Mouse (Mus musculus) layer of hippocampus, postnatal 25 days (tissue): ENCODE results near the gene Vgll4. TPM values are rescaled to one million over a fixed set of nuclear protein-coding genes. Genes with fewer than 3 reads are reported as not detected.

Experiments
- DNase-seq, 2 experiments: peaks; one replicate each; pipeline ENCODE4 v3.0.0; 2022; ENCODE audit warnings: mixed read lengths in 2 of 2, low spot score in 1 of 2; ENCODE audit errors: extremely low spot score in 1 of 2
- total RNA-seq, 2 experiments: library from RNA; stranded (reverse); gene quantifications; 2 replicates each; pipeline ENCODE4 v1.2.3; 2021

Vgll4 gene
- total RNA-seq, 2 experiments from 2014 or later: 43.2 to 48.7 TPM

DNA sequence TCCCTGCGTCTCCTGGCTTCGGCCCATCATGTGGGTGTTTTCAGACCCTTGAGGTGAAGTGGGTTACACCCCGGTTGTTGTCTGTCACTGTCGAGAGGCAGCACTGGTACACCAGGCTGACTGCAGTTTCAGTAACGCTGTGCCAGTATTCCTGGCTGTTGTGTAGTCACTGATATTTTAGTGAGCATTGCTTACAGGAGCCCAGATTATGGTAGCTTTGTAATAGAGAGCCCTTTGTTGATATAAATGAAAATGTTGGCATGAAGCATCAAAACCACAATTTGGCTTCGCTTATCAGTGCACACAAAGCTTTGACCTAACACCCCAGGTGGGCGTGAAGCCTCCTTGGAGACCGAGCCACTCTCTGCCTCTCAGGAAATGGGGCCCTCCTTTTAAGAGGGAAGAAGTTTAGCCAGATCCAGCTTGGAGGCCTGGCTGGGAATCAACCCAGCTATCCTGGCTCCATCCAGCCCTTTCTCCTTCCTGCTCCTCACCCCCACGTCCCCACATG lies 149.8 kb downstream of the Vgll4 start:
- DNase-seq: no peak

DNA sequence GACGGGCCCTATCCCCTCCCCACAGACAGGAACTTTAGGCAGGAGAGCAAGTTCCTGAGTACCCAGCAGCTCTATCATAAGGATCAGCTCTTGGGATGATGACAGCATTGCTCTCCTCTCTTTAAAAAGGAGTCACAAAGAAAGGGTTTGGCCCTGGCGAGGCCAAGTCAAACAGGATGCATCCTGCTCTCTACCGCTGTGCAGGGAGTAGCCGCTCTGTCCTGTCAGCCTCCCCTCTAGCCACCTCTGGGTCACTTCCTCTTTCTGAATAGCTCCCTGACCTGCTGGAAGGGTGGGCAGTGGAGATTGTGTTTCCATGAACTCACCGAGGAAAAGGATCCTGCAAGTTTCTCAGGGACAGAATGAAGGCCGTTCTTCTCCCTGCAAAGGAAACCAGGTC lies 151.3 kb downstream of the Vgll4 start:
- DNase-seq: no peak

DNA sequence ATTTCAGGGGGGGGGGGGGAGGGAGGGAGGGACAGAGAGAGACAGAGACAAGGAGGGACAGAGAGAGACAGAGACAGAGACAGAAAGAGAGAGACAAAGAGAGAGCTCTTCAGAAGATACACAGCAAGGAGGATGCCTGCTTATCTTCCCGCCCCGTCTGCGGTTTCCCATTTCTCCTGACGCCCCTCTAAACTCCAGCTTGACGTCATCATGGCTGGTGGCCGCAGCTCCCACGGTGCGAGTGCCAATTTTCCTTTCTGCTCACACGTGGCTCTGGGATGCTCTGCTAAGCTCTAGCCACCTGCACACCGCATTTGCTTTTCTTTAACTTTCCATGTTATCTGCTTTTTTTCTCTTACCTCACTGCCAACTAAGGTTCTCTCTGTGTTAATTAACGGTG lies 151.8 kb downstream of the Vgll4 start:
- DNase-seq: no peak

DNA sequence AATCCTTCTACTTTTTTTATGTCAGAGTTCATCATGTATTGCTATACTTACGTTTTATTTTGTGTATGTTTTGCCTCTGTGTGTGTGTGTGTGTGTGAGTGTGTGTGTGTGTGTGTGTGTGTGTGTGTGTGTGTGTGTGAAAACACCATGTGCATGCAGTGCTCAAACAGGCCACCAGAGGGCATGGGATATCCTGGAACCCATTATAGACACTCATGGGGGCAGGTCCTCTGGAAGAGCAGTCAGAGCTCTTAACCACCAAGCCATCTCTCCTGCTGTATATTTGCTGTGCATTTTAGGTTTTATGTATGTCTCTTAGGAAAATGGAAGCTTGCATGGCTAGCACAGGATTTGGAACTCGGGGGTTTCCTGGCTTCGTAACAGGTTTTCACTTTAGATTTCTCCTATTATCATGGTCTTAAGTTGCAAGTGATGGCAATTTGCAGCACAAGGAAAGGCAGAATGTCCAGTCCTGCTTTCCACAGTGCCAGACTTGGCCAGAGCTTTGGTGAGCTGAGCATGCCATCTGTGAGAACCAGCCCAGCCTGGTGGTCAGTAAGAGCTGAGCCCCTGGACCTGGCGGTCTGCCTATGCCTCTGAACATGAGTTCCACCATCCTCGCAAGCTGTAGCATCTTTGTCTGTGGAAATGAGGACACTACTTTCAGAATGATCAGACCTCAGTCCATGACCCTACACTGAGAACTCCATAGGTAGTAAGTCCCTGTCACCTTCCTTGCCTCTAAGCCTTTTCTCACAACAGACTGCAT lies 154.7 kb downstream of the Vgll4 start:
- DNase-seq: peak in 1 of 2 experiments; percentile 35

DNA sequence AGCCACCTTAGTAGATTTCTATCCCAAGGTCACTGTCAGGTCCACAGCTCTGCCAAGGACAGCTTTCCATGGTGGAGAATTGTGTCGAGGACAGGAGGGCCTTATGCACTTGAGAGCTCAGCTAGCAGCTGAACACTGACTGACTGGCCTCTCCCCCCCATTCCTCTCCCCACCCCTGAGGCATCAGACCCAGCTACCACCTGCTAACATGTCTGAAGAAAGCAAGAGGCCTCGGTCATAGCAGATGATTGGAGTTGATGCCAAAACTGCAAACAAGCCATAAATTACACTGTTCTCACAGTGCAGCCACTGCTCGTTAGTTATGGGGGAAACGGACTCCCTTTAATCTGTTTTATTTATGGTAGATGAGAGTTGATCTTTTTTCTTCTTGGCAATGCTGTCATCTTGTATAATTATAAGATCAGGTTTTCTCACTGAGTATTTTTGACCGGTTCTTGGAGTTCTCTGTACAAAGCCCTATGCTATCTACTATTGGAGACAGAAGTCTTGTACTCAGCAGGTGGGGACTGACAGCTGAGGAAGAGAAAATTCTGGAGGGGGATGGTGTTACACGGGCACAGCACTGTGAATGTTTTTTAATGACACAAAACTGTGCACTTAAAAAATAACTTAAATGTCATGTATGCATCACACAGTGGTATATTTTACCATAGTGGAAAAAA lies 155.5 kb downstream of the Vgll4 start:
- no peak for DNase-seq

DNA sequence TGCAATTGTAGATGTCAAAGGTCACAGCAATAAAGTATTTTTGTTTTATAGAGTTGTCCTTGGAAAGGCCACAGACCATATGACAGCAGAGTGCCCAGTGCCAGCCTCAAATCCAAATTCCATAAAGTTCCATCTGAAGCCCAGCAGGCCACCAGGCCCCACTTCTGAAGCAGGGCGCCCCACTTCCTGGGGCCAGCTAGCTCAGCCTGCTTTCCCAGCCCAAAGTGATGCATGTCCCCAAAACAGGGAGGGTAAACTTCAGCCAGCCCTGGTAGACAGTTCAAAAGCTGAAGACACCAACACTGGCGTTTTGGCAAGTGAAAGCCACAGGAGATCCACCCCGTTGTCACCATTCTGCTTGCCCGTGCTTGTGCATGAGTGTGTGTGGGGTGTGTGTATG lies 157.0 kb downstream of the Vgll4 start:
- no peak for DNase-seq

DNA sequence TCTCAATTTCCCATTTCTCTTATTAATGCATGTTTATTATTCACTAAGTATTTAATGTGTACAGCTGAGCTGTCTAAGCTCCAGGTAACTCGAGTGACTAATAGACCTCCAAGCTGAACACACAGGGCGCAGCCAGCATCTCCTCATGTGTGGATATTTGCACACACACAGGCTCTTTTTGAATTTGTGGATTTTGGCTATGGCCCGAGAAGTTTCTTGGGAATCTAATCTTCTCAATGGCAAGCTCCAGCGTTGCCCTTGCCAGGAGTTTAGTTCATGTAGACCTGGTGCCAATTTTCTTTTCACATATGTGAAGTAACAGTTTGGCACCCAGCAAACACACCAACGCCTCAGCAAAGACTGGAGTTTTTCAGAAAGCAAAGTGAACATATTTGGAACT lies 157.5 kb downstream of the Vgll4 start:
- no peak for DNase-seq

Other genes with a start within 250 kb of the Vgll4 start
- gene Tamm41, start 67.9 kb upstream of the Vgll4 start, total RNA-seq: 10 to 100 TPM; 17.3 to 19.2 TPM
- gene Syn2, start 164.9 kb upstream of the Vgll4 start, total RNA-seq: 100 to 1,000 TPM; 590 to 635 TPM